Mouse (Mus musculus): ENCODE measurements around the gene Matn1.

The Matn1 gene

GRCm38 (mm10) chr4:130984416-130985182 lies 40.4 kb downstream of the Matn1 start:
- no peak for DNase-seq (ENCODE audit: low read depth, low spot score)

GRCm38 (mm10) chr4:130987046-130987445 lies 42.9 kb downstream of the Matn1 start:
- no peak for DNase-seq (ENCODE audit: low read depth, low spot score)

GRCm38 (mm10) chr4:130988219-130988839 lies 44.1 kb downstream of the Matn1 start:
- no peak for DNase-seq (ENCODE audit: low read depth, low spot score)

GRCm38 (mm10) chr4:130989146-130989545 lies 45.0 kb downstream of the Matn1 start:
- no peak for DNase-seq (ENCODE audit: low read depth, low spot score)

GRCm38 (mm10) chr4:130990966-130991365 lies 46.8 kb downstream of the Matn1 start:
- DNase-seq (ENCODE audit: low read depth, low spot score): peak; percentile 13

GRCm38 (mm10) chr4:130994556-130994955 lies 50.4 kb downstream of the Matn1 start:
- DNase-seq (ENCODE audit: low read depth, low spot score): no peak

- DNase-seq (ENCODE audit: low read depth, low spot score): no peak
These were observed 55.8 kb downstream of the Matn1 start for GRCm38 (mm10) chr4:130999744-131000527.

GRCm38 (mm10) chr4:131000614-131001178 lies 56.5 kb downstream of the Matn1 start:
- DNase-seq (ENCODE audit: low read depth, low spot score): no peak

Measured in telencephalon, adult 2 months (tissue).